Mouse (Mus musculus): ENCODE data around the gene Numa1.
A peak's percentile ranks its signal among the peaks of the same experiment; 100 is the strongest.
"Not testable (repeated sequence)": the region's sequence is repeated elsewhere in the genome, so short reads cannot be mapped to it uniquely, and the experiment has no call there.

Numa1 gene

DNA sequence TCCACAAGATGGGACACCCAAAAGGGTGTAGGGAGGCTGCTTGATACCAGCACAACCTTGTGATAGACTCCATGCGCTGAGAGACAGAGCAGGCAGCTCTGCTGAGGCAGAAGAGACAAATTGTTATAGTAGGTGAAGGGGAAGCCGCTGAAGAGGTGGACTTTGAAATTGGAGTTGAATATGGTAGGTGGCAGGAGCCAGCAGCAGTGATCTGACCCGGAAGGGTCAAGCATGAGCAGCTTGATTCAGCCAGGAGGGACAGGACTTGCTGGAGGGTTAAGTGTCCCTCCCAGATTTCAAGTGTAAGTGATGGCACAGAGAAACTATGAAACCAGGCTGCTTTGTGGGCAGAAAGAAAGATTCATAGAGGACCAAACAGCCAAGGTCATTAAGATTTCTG lies 51.2 kb downstream of the Numa1 start:
- no peak for DNase-seq (ENCODE audit: low read depth, low spot score)

DNA sequence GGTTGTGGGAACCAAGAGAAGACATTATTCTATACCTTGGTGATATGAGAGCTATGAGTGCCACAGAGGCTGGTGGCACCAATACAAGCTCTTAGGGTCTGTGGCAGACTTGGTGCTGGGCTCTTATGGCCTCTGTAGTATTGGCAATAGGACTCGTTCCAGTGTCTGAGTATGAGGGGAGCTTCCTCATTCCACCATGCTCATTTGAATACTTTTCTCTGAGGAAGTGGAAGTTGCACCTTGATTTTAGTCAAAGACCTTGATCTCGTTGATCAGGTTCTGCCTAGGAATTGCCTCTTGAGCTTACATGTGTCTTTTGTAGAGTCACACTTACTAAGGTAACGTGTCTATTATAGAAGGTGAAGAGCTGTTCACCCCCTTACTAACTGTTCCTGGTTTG lies 60.3 kb downstream of the Numa1 start:
- no peak for DNase-seq (ENCODE audit: low read depth, low spot score)

DNA sequence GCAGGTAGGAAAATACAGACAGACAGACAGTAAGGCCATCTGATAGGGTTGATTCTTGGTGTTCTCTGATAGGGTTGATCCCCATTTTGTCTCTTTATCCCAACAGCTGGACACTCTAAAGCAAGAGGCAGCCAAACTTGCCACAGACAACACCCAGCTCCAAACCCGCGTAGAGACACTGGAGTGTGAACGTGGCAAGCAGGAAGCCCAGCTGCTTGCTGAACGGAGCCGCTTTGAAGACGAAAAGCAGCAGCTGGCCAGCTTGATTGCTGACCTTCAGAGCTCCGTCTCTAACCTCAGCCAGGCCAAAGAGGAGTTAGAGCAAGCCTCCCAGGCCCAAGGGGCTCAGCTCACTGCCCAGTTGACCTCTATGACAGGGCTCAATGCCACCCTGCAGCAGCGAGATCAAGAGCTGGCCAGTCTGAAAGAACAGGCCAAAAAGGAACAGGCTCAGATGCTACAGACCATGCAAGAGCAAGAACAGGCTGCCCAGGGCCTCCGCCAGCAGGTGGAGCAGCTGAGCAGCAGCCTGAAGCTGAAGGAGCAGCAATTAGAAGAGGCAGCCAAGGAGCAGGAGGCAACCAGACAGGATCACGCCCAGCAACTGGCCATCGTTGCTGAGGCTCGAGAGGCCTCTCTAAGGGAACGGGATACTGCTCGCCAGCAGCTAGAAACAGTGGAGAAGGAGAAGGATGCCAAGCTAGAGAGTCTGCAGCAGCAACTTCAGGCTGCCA lies 64.5 kb downstream of the Numa1 start:
- DNase-seq (ENCODE audit: low read depth, low spot score): peak; percentile 78

DNA sequence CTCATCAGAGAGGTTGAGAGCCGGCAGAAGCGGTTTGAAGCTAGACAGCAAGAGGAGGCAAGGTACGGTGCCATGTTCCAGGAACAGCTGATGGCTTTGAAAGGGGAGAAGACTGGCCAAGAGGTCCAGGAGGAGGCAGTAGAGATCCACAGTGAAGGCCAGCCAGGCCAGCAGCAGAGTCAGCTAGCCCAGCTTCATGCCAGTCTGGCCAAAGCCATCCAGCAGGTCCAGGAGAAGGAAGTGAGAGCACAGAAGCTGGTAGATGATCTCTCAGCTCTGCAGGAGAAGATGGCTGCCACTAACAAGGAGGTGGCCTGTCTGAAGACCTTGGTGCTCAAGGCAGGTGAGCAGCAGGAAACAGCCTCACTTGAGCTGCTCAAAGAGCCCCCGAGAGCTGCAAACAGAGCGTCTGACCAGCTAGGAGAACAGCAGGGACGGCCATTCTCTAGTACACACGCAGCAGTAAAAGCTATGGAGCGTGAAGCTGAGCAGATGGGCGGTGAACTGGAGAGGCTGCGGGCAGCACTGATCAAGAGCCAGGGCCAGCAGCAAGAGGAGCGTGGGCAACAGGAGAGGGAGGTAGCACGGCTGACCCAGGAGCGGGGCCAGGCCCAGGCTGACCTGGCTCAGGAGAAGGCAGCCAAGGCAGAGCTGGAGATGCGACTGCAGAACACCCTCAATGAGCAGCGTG lies 65.7 kb downstream of the Numa1 start:
- no peak for DNase-seq (ENCODE audit: low read depth, low spot score)

GRCm38 (mm10) chr7:102000296-102000695 lies 66.4 kb downstream of the Numa1 start:
- no peak for DNase-seq (ENCODE audit: low read depth, low spot score)

DNA sequence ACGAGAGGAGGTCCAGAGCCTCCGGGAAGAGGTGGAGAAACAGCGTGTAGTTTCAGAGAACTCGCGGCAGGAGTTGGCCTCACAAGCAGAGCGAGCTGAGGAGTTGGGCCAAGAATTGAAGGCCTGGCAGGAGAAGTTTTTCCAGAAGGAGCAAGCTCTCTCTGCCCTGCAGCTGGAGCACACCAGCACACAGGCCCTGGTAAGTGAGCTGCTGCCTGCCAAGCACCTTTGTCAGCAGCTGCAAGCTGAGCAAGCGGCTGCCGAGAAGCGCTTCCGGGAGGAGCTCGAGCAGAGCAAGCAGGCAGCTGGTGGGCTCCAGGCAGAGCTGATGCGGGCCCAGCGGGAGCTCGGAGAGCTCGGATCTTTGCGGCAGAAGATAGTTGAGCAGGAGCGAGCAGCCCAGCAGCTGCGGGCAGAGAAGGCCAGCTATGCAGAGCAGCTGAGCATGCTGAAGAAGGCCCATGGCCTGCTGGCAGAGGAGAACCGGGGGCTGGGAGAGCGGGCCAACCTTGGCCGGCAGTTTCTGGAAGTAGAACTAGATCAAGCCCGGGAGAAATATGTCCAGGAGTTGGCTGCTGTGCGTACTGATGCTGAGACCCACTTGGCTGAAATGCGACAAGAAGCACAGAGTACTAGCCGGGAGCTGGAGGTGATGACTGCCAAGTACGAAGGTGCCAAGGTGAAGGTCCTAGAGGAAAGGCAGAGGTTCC lies 67.2 kb downstream of the Numa1 start:
- DNase-seq (ENCODE audit: low read depth, low spot score): peak; percentile 75

DNA sequence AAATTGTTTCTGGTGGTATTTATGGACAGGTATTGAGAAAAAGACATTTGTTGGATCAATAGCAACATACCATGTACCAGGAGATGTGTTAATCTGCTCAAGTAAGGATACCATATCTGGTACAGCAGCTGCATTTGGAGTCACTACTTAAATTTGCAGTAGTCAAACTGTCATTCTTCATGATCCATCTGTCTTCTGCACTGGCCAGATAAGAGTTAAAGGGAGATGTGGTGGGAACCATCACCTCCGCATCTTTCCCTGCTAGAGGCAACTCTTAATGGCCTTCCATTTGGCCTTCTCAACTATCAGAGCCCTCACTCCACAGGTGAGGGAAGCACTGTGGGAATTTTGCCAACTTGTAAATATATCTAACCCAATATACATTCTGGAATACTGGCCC lies 72.6 kb downstream of the Numa1 start:
- no peak for DNase-seq (ENCODE audit: low read depth, low spot score)

DNA sequence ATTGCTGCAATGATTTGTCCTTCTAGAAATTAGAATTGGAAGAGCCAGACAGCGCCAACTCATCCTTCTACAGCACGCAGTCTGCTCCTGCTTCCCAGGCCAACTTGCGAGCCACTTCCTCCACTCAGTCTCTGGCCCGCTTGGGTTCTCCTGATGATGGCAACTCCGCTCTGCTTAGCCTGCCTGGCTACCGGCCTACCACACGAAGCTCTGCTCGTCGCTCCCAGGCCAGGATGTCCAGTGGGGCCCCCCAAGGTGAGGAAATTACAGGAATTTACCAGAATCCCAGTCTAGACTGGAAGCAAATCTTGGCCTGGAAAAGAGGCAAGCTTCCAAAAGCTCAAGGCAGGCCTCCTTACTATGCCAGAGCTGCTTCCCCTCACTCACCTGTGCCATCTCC lies 77.9 kb downstream of the Numa1 start:
- DNase-seq (ENCODE audit: low read depth, low spot score): no peak

DNA sequence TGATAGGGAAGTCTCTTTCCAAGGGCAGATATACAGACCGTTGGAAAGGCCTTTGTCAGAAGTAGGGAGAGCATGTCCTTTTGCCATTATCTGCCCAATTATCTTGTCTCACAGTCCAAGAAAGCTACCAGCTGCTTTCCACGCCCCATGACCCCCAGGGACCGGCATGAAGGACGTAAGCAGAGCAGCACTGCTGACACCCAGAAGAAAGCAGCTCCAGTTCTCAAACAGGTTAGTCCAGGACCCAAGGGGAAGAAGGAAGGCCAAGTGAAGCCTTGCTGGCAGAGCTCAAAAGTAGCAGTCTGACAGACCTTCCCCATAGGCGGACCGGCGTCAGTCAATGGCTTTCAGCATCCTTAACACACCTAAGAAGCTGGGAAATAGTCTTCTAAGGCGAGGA lies 79.5 kb downstream of the Numa1 start:
- no peak for DNase-seq (ENCODE audit: low read depth, low spot score)

- no peak for DNase-seq (ENCODE audit: low read depth, low spot score)
Measured at GRCm38 (mm10) chr7:102014995-102015394, 81.1 kb downstream of the Numa1 start.

- no peak for DNase-seq (ENCODE audit: low read depth, low spot score)
Measured at GRCm38 (mm10) chr7:102016936-102017335, 83.0 kb downstream of the Numa1 start.

DNA sequence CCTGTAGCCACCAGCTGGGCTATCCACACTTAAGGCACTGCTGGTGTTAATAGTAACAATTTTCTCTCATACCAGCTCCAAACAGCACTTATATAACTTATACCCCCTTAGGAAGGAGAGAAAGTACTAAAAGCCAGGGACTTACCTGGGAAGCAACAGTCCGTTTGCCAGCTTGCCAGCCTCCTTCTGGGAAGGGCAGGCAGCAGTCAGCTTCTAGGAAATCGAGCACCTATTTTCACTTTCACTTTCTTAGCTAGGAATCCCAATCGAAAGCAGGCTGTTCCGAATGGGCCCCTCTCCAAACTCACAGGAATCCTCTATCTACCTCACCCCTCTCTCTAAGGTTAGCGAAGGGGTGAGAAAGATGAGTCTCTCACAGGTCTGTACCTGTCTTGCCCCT lies 83.5 kb downstream of the Numa1 start:
- no peak for DNase-seq (ENCODE audit: low read depth, low spot score)

DNA sequence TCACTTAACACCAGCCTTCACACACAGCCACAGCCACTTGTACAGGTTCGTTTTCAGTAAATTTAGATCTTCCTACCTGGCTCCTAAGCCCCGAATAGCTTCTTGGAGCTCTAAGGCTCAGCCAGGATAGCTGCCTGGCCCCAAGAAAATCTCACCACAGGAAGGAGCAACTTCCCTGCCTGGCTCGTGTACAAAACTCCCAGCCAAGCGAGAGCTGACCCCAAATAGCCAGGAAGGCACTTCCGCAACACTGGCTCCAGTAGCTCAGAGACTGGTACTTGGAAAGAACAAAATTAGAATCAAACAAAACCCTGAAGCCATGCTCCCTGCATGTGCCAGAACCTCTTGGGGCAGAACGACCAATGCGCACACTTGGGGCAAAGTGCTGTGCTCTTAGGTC lies 84.1 kb downstream of the Numa1 start:
- DNase-seq (ENCODE audit: low read depth, low spot score): no peak

GRCm38 (mm10) chr7:102018590-102018989 lies 84.7 kb downstream of the Numa1 start, which contains the start of gene Il18bp:
Il18bp (minus strand) TSS chr7:102018690.
- DNase-seq (ENCODE audit: low read depth, low spot score): no peak

DNA sequence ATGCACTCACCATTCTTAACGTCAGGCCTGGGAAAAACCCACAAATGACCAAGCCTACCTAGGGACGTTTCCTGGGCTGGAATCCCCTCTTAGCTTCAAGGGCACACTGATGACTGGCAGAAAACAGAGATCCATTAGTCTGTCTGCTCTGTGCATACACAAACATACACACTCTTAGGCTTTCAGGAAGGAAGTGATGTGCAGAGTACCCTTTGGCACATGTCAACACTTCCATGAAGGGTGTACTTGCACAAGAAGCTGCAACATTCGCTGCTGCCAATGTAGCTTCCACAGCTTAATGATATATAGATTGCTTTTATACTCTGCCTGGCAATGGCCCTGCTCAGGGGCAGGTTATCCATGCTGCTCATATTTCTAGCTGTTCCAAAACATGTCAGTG lies 85.5 kb downstream of the Numa1 start:
- DNase-seq (ENCODE audit: low read depth, low spot score): no peak

DNA sequence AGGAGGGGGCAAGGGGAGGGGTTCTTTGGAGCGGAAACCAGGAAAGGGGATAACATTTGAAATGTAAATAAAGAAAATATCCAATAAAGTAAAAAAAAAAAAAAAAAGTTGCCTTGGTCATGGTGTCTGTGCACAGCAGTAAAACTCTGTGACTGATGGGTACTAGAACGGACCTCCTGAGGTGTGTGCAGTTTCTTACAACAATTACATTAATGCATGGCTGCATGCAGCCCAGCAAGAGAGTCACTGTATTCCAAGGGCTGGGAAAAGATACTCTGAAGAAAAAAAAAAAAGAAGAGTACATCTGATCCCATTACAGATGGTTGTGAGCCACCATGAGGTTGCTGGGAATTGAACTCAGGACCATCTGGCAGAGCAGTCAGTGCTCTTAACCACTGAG lies 87.0 kb downstream of the Numa1 start:
- DNase-seq (ENCODE audit: low read depth, low spot score): not testable (repeated sequence)

DNA sequence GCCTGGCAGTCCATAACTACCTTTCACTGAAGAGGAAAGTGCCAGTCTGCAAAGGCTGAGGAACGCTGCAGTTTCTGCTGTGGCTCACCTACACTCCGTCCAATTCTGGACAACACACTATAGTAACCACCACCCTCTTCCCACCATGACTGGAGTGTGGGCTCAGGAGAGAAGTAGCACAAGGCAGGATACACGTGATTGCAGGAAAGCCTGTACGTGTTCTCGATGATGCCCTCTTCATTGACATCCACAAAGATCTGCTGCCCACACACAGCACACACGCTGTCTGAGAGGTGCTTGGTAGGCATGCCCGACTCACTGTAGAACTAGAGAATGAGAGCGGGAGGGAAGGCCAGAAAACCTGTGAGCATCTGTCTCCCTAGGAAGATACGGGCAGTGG lies 89.9 kb downstream of the Numa1 start:
- DNase-seq (ENCODE audit: low read depth, low spot score): no peak

- DNase-seq (ENCODE audit: low read depth, low spot score): no peak
Measured at GRCm38 (mm10) chr7:102025187-102026119, 91.5 kb downstream of the Numa1 start.

- DNase-seq (ENCODE audit: low read depth, low spot score): peak; percentile 25
Measured at GRCm38 (mm10) chr7:102034904-102035303, 101.0 kb downstream of the Numa1 start.

DNA sequence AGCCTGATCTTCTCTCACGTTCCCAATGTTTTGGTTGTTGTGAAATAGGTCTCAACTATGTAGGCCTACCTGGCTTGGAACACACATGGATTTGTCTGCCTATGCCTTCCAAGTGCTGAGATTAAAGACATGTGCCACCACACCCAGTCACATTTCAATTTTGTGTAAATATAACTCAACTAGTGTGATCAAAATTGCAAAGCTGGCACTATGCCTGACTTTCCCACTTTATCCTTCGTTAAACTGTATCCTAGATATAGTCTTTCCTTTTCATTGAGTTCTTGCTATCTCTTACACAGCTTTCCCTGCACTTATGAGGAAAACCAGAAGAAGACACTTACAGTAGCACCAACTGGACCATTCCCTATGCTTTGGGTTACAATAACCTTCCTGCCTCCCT lies 101.6 kb downstream of the Numa1 start:
- DNase-seq (ENCODE audit: low read depth, low spot score): no peak

GRCm38 (mm10) chr7:102037318-102037717 lies 103.4 kb downstream of the Numa1 start:
- DNase-seq (ENCODE audit: low read depth, low spot score): no peak

- DNase-seq (ENCODE audit: low read depth, low spot score): no peak
Measured at GRCm38 (mm10) chr7:102042314-102042713, 108.4 kb downstream of the Numa1 start.
